Mouse (Mus musculus) urinary bladder, postnatal 25 days (tissue): Measurements from ENCODE around the gene Map3k14.
A peak's percentile ranks its signal among the peaks of the same experiment; 100 is the strongest.
"Not testable (repeated sequence)": the region's sequence is repeated elsewhere in the genome, so short reads cannot be mapped to it uniquely, and the experiment has no call there.

Experiments
- DNase-seq: peaks from one replicate; pipeline ENCODE4 v3.0.0; 2022; ENCODE audit warnings: low spot score

Gene Map3k14

DNA sequence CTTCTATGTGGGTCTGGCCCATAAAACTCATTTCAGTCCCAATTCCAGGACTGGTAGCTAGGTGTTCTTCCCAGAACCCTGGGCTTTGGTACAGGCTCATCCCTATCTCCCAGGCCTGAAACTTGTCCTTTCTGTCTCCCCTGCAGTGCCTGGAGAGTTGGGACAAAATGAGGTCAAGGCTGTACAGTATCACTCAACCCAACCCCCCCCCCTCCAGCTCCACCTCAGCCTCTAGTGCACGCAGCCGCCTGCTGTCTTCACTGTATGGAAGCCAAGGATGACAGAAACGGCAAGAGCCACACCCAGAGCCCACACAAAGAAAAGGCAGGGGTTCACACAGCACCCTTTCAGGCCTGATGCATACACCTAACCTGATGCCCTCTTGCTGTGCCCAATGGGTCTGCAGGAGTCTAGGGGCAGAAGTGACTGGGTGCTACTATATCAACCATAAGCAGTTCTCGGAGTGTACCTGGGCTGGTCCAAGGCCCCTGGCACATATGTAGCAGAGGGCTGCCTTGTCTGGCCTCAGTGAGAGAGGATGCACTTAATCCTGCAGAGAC, 20.5 kb downstream of the Map3k14 start:
- no peak for DNase-seq

DNA sequence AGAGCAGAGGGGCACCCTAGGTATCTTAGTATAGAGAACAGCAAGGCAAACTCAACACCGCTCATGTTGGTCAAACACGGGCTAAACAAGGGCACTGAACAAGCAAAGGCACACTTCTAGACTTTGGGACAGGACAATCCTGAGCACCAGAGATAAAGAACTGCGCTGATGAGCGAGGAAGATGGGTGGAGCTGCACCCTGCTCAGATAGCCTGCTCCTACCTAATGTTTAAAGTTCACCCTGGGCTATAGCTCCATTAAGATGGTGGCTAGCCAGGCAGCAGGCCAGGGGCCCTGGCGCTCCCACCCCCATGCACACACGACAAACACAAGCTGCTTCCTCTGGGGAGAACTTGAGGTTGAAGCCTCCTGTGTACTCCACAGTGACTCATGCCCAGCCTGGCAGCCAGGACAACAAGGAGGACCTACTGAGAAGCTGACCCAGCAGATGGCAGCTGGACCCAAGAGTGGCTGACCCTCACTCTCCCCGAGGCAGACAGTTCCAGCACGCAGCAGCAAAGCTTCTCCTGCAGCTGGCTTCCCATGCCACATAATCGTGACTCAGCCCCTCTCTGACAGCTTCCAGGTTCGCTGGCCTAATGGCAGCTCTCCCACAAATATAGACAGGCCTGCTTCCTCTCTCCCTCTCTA, 21.1 kb downstream of the Map3k14 start:
- no peak for DNase-seq

DNA sequence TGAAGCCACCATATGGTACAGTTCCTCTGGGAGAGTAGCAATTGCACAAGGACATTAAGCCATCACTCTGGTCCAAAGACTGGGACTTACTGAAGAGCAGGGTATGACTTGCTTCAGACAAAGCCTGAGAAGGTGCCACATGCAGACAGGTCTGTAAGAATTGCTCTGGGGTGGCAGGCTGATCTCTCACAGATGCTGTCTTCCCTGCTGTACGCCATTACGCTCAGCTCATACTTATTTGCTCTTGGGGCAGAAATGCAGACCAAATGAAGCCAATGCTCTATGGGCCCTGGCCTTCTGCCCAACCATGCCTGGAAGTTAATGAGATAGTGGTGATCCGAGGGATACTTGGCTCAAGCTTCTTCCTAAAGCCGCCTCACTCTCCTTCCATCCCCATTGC, 22.4 kb downstream of the Map3k14 start:
- DNase-seq: no peak

DNA sequence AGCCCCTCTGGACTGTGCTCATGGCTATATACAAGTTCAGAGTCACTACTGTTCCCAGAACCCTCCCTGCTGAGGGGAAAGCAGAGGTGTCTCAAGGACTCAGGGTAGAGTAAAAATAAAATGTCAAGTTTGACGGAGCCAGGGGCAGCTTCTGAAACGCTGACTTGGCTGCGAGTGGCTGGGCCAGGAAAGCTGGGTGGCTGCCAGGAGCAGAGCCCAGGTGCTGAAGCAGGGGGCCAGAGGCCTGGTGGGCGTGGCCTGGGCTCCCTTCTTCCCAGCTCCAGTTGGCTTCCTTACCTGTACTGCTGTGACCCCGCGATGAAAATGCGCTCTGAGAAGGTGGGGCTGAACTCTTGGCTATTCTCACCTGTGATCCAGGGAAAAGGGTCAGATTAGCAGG, 26.5 kb downstream of the Map3k14 start:
- DNase-seq: no peak

DNA sequence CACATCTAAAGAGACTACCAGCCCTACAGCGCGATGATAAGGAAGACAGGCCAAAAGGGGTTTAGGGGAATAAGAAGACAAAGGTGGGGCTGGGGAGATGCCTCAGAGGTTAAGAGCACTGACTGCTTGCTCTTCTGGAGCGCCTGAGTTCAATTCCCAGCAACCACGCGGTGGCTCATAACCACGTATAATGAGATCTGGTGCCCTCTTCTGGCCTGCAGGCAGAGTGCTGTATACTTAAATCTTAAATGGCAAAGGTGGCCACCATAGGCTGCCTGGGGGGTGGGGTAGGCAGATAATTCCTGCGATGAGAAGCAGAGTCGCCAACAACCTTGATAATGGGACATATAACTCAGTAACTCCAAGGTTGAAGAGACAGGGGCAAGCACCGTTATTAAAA, 29.5 kb downstream of the Map3k14 start:
- no peak for DNase-seq

DNA sequence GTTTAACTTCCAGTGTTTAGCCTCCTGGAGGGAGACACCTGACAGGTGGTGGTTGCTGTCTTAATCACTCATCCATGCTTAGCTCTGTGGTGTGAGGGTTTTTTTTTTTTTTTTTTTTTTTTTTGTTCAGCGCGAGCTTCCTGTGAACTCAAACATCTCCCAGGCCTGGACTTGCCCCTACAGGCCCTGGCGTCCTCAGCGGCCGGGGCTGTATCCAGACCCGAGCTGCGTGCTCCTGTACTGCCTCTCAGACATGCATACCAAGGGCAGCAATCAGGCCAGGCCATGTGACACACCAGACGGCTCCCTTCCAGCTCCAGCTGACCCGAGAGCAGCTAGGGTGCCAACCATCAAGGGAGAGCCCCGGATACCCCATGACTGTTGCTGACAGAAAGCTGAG, 30.4 kb downstream of the Map3k14 start:
- peak; percentile 65 for DNase-seq

DNA sequence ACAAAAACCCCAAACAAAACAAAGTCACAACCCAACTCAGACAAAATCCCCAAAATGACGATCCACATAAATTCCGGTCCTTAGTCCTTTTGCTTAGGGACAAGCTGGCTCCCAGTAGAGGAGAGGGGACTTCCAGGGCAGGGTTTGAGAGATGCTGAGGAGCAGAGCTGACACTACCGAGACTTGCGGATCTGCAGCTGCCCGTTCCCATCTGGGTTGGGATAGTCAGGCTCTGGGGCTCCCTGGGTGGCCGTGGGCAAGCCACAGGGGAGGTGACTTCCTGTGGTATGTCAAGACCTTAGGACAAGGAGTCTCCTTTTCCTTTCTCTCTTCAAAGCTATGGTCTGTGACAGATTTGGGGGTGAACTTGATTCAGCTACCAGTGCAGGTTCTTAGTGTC, 30.8 kb downstream of the Map3k14 start:
- DNase-seq: no peak

DNA sequence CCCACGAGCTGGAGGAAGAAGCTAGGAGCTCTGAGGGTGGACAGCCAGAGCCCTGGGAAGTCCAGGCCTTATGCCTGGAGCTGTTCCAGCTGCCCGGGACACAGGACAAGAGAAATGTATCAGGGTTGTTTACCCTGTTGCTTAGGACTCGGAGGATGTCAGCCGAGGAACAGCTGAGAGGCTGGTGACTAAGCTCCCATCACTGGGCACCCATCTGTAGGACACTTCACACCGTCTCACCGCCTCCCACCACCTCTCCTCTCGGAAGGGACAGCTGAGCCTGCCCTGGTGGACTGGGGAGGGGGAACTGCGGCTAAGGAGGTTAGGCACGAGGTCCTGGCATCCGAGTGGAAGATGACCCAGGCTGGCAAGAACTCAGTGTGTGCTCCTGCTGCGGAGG, 31.6 kb downstream of the Map3k14 start:
- DNase-seq: no peak

DNA sequence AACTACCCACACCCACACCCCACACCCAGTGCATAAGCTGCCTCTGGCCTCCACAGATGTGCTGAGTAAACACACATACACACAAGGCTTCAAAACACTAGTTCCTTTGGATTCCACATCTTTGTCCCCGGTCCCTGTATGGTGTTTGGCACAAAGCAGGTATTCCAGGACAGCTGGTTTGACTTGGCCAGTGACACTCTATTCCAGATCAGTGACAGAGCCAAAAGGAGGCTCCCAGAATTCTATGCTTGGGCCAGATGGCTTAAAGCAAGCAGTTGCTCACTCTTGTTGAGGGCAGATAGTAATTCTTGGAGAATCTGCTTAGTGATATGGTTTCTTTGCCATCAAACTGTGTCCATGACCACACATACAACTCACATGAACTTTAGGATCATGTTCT, 32.8 kb downstream of the Map3k14 start:
- DNase-seq: no peak

DNA sequence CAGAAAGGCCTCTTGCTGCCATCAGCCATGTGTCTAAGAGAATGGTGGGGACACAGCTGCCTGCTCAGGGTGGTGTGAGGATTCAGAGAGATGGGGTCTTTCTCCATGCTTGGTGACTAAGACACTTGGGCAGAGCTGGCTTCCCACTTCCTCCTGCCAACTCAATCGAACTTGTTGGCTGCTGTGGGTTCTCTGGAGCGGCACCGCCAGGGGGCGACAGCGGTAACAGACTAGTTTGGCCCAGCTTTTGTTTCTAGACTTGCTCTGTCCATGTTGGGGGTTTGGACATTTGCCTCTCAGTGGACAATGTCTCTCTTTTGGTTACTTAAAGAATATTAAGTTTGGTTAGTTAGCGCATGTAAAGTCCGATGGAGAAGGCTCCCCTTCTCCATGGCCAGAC, 34.3 kb downstream of the Map3k14 start:
- DNase-seq: peak; percentile 85

DNA sequence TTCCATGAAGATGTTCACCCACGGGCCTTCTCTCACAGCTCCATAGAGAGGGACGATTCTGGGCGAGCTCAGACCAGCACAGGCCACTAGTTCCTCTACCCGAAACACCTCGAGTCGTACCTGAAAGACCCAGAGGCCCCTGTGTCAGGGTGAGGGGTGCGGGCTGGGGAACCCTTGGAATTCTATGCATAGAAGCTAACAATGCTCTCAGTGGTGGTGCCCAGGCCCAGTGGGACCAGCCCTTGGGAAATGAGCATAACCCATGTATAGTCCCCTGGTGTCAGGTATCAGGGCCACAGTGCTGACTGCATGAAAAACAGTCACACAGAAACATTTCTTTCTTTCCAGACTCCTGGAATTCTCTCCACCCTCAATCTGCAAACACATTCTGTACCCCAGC, 35.9 kb downstream of the Map3k14 start:
- DNase-seq: no peak

DNA sequence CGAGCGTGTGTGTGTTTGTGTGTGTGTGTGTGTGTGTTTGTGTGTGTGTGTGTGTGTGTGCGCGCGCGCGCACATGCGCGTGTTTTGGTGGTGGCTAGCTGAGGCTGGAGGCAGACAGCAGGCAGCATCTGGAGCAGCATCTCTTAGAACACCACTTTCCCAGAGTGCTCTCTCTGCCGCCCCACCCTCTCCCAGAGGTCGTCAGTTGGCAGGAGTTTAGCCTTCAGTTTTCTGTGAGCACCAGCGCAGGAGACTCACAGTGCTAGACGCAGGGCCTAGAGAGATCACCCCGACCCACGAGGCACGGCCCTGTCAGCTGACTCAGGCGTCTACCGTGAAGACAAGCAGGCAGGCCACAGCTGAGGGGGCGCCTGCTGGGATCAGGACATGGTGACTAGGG, 36.6 kb downstream of the Map3k14 start:
- no peak for DNase-seq

DNA sequence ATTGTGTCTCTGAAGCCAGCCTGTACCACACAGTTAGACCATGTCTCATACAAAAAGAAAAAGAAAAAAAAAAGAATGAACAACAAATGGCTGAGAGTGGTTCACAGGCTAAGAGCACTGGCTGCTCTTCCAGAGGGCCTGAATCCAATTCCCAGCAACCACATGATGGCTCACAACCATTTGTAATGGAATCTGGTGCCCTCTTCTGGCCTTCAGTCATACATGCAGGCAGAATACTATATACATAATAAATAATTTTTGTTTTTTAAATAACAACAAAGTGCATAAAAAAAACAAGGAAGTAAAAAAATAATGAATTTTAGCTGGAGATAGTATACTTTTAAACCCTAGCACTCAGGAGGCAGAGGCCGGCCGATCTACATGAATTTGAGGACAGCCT, 37.7 kb downstream of the Map3k14 start:
- no peak for DNase-seq

DNA sequence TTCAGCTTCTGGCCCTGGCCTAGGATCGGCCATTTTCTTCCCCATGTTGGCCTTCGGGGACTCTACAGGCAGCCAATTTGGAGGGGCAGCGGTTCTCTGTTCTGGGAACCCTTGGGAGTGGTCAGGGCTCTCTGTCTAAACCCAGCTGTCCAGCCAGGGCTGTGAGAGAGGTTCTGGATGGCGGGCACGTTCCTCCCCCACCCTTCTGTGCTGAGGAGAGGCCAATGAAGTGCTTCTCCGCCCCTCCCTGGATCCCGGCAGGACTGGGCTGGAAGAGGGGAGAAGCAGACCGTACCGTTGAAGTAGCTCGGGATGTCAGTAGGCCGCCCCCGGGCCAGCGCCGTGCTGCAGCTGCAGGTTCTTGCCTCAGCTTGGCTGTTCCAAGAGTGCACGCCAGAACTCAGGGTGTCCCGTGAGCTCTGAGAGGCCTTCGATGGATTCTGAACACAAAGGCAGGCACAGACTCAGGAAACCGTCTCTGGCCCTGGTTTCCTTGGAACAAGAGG, 43.3 kb downstream of the Map3k14 start:
- DNase-seq: no peak

DNA sequence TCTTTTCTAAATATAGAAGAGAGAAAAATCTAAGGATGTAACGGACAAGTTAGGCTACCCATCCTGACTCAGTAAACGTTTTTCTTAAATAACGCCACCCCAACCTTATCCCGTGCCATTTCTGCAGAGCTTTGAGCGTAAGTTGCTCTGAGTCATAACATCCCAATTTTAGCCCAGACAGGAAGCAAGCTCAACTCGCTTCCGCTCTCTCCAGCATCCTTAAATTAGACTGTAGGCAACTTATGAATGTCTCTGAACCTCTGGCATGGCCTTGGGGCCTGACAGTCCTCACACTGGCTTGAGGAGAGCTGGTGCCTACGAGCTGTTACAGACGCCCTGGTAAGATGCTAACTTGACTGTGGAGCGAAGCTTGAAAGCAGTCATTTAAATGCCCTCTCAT, 43.8 kb downstream of the Map3k14 start:
- no peak for DNase-seq

DNA sequence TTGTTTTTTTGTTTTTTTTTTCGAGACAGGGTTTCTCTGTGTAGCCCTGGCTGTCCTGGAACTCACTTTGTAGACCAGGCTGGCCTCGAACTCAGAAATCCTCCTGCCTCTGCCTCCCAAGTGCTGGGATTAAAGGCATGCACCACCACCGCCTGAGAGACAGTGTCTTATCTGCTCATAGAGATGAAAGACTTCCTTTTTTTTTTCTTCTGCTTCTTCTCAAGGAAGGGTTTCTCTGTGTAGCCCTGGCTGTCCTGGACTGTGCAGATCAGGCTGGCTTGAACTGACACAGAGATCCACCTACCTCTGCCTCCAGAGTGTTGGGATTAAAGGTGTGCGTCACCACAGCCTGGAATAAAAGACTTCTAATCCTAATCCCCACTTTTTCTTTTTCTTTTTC, 44.6 kb downstream of the Map3k14 start:
- DNase-seq: not testable (repeated sequence)

DNA sequence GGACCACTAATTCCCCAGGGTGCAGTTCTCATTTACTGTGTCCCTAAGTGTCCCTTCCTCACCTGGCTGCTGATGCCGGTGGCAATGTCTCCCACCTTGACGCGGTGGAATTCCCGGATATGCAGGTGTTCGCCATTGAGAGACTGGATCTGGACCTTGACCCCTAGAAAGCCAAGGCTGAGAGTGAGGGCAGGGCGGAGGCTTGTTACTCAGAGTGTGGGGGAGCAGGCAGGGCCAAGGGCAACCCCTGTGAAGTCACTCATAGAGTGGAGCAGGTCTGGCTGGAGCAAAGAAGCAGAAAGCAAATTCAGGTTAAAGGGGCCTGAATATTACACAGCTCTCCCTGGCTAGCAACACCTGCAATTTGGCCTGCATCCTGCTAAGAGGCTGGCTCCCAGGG, 45.8 kb downstream of the Map3k14 start:
- no peak for DNase-seq

DNA sequence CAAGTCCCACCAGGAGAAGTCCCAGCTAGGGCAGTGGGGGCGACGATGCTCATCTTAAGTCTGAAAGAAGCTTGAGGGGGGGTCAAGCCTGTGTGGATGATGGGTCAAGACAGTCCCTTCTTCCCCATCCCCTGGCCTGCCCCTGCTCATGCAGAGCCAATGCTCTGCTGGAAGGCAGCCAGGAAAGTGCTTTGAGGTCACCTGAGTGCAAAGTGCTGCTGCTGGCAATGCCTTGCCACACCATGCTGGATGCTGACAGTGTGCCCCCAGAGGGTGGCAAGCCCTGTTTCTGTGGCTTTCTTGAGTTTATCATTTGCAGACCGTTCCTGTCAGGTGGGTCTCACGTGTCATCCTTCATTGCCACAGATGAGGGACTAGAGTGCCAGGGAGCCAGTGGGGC, 47.3 kb downstream of the Map3k14 start:
- DNase-seq: no peak

DNA sequence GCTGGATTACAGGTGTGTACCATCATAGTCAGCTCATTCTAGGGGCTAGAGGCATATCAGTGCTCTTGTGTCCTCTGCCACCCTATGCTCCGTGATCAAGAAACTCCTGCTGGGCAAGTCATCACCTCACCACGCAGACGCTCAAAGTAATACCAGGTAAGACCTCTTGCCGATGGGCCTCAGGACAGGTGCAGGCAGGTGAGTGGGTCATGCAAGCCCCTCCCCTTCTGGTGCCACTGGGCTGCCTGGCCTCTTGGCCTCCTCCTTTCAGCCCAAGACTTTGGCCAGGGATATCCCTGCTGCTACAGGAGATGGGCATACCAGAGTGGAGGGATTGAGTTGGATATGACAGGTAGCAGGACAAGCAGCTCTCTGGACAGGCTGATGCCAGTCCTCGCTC, 48.0 kb downstream of the Map3k14 start:
- DNase-seq: no peak

DNA sequence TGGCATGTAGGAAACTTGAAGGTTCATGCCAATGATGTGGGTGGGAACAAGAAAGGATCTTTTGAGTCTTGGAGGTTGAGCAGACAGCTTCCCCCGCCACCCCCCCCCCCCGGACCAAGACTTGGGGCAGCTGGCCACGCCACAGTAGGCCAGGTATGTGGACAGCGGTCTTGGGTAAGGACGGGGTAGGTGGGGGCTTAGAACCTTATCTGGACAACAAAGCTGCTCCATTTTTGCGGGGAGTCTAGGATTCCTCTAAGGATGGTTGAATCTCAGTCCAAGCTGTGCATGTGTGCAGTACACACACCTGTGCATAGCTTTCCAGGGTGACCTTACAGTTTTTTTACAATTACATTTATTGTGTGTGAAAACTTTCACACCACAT, 48.8 kb downstream of the Map3k14 start:
- no peak for DNase-seq

DNA sequence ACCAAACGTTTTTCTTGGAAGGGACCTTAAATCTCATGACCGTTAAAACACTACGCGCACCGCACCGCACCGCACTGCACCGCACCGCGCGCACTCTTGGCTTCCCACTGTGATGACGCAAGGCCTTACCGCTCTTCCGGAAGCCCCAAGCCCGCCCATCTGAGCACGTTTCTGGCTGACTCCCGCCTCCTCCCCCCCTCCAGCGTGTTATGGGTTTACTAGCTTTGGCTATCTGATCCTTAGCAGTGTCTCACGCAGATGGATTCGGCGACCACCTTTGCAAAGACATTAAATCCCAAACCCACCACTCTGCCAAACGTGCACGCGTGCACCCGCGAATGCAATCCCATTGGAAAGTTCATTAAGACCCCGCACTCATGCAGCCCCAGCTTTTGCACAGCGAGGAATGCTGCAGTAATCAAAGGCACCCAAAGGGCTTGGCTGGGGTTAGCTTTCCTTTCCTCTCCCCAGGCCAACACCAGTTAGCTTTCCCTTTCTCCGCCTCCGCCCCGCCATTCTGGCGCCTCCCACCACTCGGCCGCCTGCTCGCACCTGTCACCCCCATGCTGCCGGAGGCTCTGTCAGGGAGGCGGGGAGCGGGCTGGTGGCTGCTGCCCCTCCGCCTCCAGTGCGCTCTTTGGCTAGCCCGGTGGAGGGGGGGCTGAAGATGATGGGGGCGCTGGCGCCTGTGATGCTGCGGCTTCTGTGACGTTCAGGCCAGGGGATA, 49.3 kb downstream of the Map3k14 start, which contains the start of gene Spata32:
TSS of gene Spata32 (minus strand) at position 643 of the 727 bp plus-strand sequence.
- peak; percentile 50 for DNase-seq

DNA sequence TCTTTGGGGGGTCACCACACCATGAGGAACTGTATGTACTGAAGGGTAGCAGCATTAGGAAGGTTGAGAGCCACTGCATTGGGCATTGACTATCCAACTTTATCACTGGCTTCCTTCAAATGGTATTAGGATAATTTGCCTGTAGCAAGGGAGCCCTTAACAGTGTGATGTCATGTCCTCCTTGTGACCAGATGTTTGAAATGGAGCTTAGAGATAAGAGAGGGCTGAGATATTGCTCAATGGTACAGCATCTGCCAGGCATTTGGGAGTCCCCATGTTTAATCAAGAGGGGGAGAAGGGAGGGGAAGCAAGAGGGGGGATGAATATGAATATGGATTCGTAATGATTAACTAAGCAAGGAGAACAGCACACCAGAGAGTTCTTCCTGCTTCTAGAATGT, 51.9 kb downstream of the Map3k14 start:
- DNase-seq: no peak

DNA sequence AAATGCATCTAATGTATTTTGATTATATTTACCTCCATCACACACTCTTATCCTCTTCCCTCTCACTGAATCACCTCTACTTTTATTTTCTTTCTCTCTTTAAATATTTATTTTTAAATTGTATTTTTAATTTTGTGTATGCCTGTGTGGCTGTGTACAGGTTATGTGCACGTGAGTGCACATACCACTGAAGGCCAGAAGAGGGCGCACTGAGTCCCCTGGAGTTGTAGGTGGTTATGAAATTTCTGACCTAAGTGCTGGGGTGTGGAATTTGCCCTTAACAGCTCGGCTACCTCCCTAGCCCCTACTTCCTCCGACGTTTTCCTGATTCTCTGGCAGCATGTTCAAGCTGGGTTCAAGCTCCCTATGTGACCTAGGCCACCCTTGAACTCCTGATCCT, 53.6 kb downstream of the Map3k14 start:
- DNase-seq: no peak

DNA sequence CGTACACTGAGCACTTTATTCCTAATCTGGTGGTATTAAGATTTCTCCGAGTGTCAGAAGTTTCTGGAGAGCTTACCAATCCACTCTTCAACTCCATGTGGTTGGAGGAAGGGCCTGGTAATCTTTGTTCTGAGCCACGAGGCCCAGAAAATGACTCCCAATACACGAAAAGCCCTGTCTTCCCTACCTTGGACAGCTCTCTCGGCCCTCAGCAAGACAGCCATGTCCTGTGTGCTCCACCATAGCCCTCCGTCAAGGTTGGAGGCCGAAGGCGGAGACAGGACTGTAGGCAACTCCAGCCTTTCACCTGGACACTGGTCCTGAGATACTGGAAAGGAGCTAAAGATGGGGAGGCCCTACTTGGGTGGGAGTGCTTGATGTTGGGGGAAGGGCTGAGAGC, 57.0 kb downstream of the Map3k14 start:
- DNase-seq: no peak
